Mouse (Mus musculus) E14TG2a.4 (cell line): ENCODE measurements around the gene Map3k3.

Experiments
- CTCF ChIP-seq: conservative IDR thresholded peaks from 2 replicates; pipeline ENCODE4 v1.5.1; 2014; ENCODE audit warnings: low read length
- POU5F1 ChIP-seq: IDR thresholded peaks from 2 replicates; pipeline ENCODE4 v1.6.1; 2014; ENCODE audit warnings: low read length, borderline replicate concordance

DNA sequence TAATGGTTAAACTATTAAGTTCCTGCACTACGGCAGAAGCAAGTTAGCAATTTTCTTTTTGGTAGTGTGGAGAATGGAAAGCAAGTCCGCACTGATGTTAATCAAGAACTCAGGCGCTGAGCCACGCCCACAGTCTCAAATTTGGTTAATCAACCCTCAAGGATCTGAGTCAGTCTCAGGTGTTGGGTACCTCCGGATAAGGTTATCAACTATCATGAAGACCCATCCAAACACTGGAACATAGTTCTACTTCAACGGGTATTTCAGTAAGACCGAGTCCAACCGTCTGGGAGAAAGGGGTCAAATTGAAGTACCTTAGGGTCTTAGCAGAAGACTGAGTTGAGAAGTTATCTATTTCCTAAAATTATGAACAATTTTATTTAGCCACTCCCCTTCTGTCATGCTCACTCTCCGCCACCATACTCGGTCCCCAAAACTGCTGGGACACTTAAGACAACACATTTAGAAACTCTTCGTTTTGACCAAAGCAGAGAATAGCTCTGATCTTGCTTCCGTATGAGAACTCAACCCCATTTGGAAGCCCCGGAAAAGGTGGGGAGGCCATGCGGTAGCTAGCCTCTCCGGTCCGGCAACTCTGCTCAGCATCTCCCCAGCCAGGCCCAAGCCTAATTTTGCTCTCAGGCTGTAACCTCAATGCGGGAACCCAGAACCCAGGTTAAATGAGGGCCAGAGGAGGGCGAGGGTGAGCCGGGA is 108.4 kb downstream of the Map3k3 start:
- TF ChIP-seq CTCF (no peak), POU5F1 (no peak)
